Mouse (Mus musculus) neutrophil, adult 5-6 weeks (primary cell): Measurements from ENCODE around the gene Cxadr. TPM values are rescaled to one million over a fixed set of nuclear protein-coding genes. Genes with fewer than 3 reads are reported as not detected.

ENCODE experiments used
- ATAC-seq: fragments of 151-379, 151-347 bp; 2 replicates; pipeline ENCODE4 v1.8.0; 2017; ENCODE audit warnings: mild to moderate bottlenecking, moderate TSS enrichment; ENCODE audit not compliant: insufficient number of reproducible peaks, poor library complexity, low FRiP score, severe bottlenecking; ENCODE audit errors: extremely low read depth
- total RNA-seq: library from RNA; stranded (forward); fragments of 200-1000 nt; gene quantifications from 2 replicates; pipeline ENCODE4 v1.2.3, GENCODE M21; 2017

Gene Cxadr
- total RNA-seq, 1 experiment from 2014 or later: 3.4 TPM

GRCm38 (mm10) chr16:78406657-78407056, 105.4 kb downstream of the Cxadr start:
- ATAC-seq: no peak

- no peak for ATAC-seq
These were observed 106.6 kb downstream of the Cxadr start for GRCm38 (mm10) chr16:78407855-78408254.

Other genes with a start within 250 kb of the Cxadr start
- gene Btg3, start 75.7 kb downstream of the Cxadr start, total RNA-seq: 4.5 and 8.5 TPM in 2 replicates